Mouse (Mus musculus) neural tube, embryonic 11.5 days (tissue): ENCODE measurements at regions not wholly inside any gene's neighbourhood (a gene's known extent, or its start where the extent isn't known, plus 50 kb on each side); places are given as distances from the start of the nearest gene placed in this dataset.

ENCODE experiments used
- ATAC-seq: fragments of 200-750 bp; cut with Nextera tagmentation; 2 replicates; pipeline ENCODE4 v1.8.0; 2017; ENCODE audit warnings: moderate number of reproducible peaks, mild to moderate bottlenecking, moderate TSS enrichment, moderate library complexity; ENCODE audit not compliant: insufficient read depth, low FRiP score, low TSS enrichment
- DNase-seq: peaks from one replicate; pipeline ENCODE4 v3.0.0-alpha.2; 2015; ENCODE audit warnings: low spot score
- H3K27ac ChIP-seq: fragments of 300-500 bp; sonication (generic); 2 replicates; pipeline ENCODE4 v1.5.1; 2014; ENCODE audit warnings: low read depth, mild to moderate bottlenecking, low read length
- H3K27me3 ChIP-seq: fragments of 300-500 bp; sonication (generic); 2 replicates; pipeline ENCODE4 v1.6.1; 2014; ENCODE audit warnings: mild to moderate bottlenecking, low read length, mixed read lengths; ENCODE audit not compliant: control insufficient read depth, insufficient read depth
- H3K36me3 ChIP-seq: fragments of 300-500 bp; sonication (generic); 2 replicates; pipeline ENCODE4 v1.6.1; 2014; ENCODE audit warnings: mild to moderate bottlenecking, low read length, moderate library complexity, mixed read lengths; ENCODE audit not compliant: control insufficient read depth, insufficient read depth
- H3K4me1 ChIP-seq: fragments of 300-500 bp; sonication (generic); 2 replicates; pipeline ENCODE4 v1.6.1; 2014; ENCODE audit warnings: low read length, mixed read lengths; ENCODE audit not compliant: control insufficient read depth, insufficient read depth
- H3K4me2 ChIP-seq: fragments of 300-500 bp; sonication (generic); 2 replicates; pipeline ENCODE4 v1.6.1; 2014; ENCODE audit warnings: low read depth, mild to moderate bottlenecking, moderate library complexity
- H3K4me3 ChIP-seq: fragments of 300-500 bp; sonication (generic); 2 replicates; pipeline ENCODE4 v1.5.1; 2014; ENCODE audit warnings: low read depth, low read length
- H3K9ac ChIP-seq: fragments of 300-500 bp; sonication (generic); 2 replicates; pipeline ENCODE4 v1.6.1; 2014; ENCODE audit warnings: mild to moderate bottlenecking, low read length
- H3K9me3 ChIP-seq: fragments of 300-500 bp; sonication (generic); 2 replicates; pipeline ENCODE4 v1.6.1; 2016; ENCODE audit warnings: low read length; ENCODE audit not compliant: control insufficient read depth
- WGBS: fragments of 180-500 bp; shearing (Covaris S2); extraction: QIAGEN DNeasy Blood & Tissue Kit; methylation state at CpG from one replicate; pipeline ENCODE4 v1.1.7; 2014; 5-methylcytosine and 5-hydroxymethylcytosine counted together

DNA sequence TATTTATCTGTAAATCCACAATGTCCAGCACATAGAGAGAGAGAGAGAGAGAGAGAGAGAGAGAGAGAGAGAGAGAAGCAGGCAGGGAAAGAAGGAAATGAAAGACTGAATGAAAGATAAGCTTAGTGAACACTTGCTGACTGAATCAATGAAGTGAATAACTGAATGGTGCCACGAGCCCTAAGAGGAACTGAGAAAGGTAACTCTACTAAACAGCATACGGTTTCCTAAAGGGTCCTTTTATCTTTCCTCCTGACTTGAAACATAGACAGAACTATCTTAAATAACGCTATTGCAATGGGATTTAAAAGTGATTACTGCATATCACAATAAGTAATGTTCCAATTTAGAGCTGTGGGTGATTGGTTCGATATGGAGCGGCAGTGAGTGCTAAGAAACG lies 121.0 kb downstream of the Rbm26 start:
- ATAC-seq (no peak), DNase-seq (no peak)
- Histone ChIP-seq H3K9ac (no peak overlapping the region), H3K4me3 (no peak overlapping the region), H3K36me3 (no peaks in the 10 kb centered on the region), H3K27ac (no peak overlapping the region), H3K4me1 (no peaks in the 10 kb centered on the region), H3K4me2 (no peak overlapping the region), H3K27me3 (no peaks in the 10 kb centered on the region), H3K9me3 (no peaks in the 10 kb centered on the region)
- WGBS: 87% methylated on average over 6 of the region's 6 CpGs

DNA sequence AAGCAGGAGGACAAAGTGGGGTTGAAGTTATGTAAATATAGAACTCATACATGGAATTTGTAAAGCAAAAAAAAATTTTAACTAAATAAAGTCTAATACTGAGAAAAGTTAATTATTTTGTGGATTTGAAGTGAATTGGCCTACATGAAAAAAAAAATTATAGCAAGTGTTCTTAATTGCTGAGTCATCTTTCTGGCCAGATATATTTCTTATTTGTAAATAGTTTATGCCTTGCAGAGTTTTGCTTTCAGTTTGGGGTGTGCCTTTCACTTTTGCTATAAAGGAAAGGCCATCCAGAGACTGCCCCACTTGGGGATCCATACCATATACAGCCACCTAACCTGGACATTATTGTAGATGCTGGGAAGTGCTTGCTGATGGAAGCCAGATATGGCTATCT lies 138.3 kb downstream of the Rbm26 start:
- no peaks in the 10 kb centered on the region for H3K36me3 ChIP-seq
- H3K4me3 ChIP-seq: no peak overlapping the region
- no peaks in the 10 kb centered on the region for H3K9me3 ChIP-seq
- H3K4me1 ChIP-seq: no peaks in the 10 kb centered on the region
- H3K27ac ChIP-seq: no peak overlapping the region
- H3K27me3 ChIP-seq: no peaks in the 10 kb centered on the region
- H3K9ac ChIP-seq: no peak overlapping the region
- ATAC-seq (no peak), DNase-seq (no peak)
- no peak overlapping the region for H3K4me2 ChIP-seq

DNA sequence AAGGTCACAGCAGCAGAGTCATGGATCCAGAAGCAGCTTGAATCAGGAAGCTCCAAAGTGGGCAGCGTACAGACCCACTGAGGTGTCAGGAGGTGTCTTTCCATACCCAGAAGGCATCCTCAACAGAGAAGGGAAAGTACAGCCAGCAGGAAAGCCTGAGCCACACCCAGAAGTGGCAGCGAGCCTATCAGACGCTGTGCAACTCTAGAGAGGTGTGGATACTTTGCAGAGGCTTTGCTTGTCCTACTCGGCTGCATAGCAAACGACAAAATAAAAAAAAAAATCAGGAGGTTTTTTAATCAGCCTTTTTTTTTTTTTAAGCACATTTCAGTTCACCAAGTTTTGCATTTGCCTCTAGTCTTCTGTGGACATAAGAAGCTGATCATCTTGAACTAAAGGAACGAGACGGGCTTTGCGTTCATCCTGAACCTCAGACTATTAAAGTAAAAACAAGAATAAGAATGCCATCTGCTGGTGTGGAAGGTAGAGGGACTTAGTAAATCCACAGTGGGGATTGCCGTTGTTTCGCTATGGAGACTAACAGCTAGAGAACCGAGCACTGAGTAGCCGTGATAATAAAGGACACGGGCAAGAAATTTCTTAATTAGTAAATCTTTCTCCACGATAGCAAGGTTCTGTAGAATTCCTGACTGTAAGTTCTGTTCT lies 142.3 kb downstream of the Rbm26 start:
- H3K4me3 ChIP-seq: no peak overlapping the region
- no peaks in the 10 kb centered on the region for H3K9me3 ChIP-seq
- no peak overlapping the region for H3K9ac ChIP-seq
- DNase-seq (no peak), ATAC-seq (no peak)
- no peaks in the 10 kb centered on the region for H3K36me3 ChIP-seq
- no peaks in the 10 kb centered on the region for H3K27me3 ChIP-seq
- WGBS: 47% methylated on average over 14 of the region's 14 CpGs
- H3K27ac ChIP-seq: no peak overlapping the region
- no peak overlapping the region for H3K4me2 ChIP-seq
- H3K4me1 ChIP-seq: no peaks in the 10 kb centered on the region

DNA sequence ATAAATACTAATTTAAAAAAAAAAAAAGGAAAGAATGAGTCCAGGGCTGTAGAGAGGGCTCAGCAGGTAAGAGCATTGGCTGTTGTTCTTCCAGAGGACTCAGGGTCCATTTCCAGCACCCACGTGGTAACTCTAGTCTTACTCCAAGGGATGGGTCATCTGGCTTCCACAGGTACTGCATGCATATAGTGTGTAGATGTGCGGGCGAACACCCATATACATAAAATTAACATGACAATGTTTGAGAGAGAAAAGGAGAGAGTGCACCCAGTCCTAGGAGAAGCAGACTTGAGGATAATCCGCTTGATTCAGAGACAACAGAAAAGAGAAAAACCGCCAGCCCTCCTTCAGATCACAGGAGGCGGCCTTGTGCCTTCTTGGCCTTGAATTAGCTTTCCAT lies 157.2 kb downstream of the Rbm26 start:
- Histone ChIP-seq H3K4me3 (no peak overlapping the region), H3K27ac (no peak overlapping the region), H3K4me1 (no peaks in the 10 kb centered on the region), H3K9ac (no peak overlapping the region), H3K27me3 (no peaks in the 10 kb centered on the region), H3K36me3 (no peaks in the 10 kb centered on the region), H3K4me2 (no peak overlapping the region), H3K9me3 (no peaks in the 10 kb centered on the region)
- ATAC-seq (no peak), DNase-seq (no peak)
- 71% methylated on average over 6 of the region's 6 CpGs for WGBS

DNA sequence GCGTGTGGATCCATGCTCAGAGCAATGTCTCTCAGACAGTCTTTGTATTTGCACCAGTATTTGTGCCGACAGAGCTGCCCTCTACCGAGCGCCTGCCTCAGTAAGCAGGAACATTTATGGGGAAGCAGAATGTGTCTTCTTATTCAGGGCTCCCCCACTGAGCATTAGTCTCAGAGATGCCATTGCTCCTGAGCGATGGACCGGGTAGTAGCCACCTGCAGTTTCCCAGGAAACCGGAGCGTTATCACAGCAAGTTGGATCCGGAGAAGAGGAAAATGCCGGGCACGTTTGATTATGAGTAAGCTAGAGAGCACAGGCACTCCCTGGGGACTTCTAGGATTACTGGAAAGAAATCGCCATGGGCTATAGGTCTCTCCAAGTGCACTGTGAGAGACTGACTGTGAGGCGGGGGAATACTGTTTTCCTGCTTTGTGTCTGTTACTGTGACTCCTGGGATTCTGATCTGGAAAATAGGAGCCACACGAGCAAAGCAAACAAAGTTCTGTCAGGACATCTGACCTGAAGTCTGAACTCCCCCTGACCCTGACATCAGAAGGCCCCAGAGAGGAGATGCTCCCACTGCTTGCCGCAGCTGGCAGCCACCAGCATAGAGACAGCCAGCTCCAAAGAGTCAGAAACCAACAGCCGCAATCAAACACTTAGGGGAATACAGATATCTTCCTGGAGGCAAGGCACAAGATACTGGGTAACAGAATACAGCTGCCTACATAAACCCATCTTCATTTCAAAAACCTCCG lies 160.9 kb downstream of the Rbm26 start:
- Histone ChIP-seq H3K4me2 (no peak overlapping the region), H3K4me1 (no peaks in the 10 kb centered on the region), H3K27me3 (no peaks in the 10 kb centered on the region), H3K27ac (no peak overlapping the region), H3K4me3 (no peak overlapping the region), H3K9ac (no peak overlapping the region), H3K36me3 (no peaks in the 10 kb centered on the region), H3K9me3 (no peaks in the 10 kb centered on the region)
- peak; percentile 59 for DNase-seq
- ATAC-seq: peak; percentile 46; the same call in 1 of the 2 replicates
- 30% methylated on average over 17 of the region's 17 CpGs for WGBS

DNA sequence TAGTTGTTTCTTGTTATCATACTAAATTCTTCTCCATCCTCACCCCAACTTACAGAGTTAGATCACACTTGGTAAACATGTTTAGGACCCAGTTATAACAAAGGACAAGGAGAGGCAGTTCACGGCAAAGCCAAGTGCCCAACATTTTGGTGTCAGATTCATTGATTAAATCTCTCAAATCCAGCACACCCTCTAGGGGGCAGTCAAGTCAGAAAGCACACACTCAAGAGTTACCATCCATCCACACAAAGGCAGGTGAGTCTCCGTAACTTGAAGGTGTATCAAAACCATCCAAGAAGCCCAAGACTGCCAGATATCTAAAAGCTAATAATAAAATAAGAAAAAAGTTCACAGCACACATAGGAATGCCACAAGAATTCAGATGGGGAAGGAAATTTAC lies 161.8 kb downstream of the Rbm26 start:
- 89% methylated on average over 2 of the region's 2 CpGs for WGBS
- no peak overlapping the region for H3K27ac ChIP-seq
- H3K9ac ChIP-seq: no peak overlapping the region
- no peaks in the 10 kb centered on the region for H3K36me3 ChIP-seq
- no peak overlapping the region for H3K4me3 ChIP-seq
- no peak for DNase-seq
- no peak overlapping the region for H3K4me2 ChIP-seq
- ATAC-seq: no peak
- H3K4me1 ChIP-seq: no peaks in the 10 kb centered on the region
- no peaks in the 10 kb centered on the region for H3K9me3 ChIP-seq
- no peaks in the 10 kb centered on the region for H3K27me3 ChIP-seq

DNA sequence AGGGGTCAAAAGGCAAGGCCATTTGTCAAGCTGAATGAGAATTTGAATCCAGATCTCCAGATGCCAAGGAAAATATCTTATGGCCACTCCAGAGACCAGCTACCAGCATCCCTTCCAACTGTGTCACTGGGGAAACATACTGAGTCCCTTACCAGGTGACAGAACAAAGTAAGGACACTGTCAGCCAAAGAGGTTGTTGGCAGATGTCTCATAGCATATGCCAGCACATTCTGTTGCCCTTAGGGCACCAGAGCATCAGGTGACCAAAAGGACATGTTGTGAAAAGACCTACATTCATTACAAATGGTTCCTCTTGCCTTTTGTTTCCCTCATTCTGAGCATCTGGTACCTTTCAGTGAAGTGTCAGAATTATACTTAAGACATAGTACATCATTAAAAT lies 166.4 kb downstream of the Rbm26 start:
- DNase-seq: no peak
- no peak overlapping the region for H3K27ac ChIP-seq
- no peaks in the 10 kb centered on the region for H3K27me3 ChIP-seq
- H3K9ac ChIP-seq: no peak overlapping the region
- H3K4me3 ChIP-seq: no peak overlapping the region
- no peak for ATAC-seq
- no peak overlapping the region for H3K4me2 ChIP-seq
- no peaks in the 10 kb centered on the region for H3K9me3 ChIP-seq
- no peaks in the 10 kb centered on the region for H3K4me1 ChIP-seq
- no peaks in the 10 kb centered on the region for H3K36me3 ChIP-seq

DNA sequence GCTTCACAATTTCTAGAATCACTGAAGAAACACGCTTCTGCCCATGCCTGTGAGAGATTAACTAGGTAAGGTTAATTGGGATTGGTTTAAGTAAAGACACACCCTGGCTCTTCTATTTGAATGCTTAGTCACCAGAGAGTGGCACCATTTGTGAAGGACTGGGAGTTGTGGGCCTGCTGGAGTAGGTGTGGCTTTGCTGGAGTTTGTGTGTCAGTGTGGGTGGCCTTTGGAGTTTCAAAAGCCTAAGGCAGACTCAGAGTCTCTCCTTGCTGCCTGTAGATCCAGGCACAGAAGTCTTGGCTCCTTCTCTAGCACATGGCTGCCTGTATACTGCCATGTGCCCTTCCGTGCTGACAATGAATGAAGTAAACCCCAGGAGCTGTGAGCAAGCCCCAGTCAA lies 168.8 kb downstream of the Rbm26 start:
- WGBS: 92% methylated on average over 2 of the region's 2 CpGs
- Histone ChIP-seq H3K4me1 (no peaks in the 10 kb centered on the region), H3K27ac (no peak overlapping the region), H3K9me3 (no peaks in the 10 kb centered on the region), H3K9ac (no peak overlapping the region), H3K4me2 (no peak overlapping the region), H3K36me3 (no peaks in the 10 kb centered on the region), H3K27me3 (no peaks in the 10 kb centered on the region), H3K4me3 (no peak overlapping the region)
- ATAC-seq (no peak), DNase-seq (no peak)

DNA sequence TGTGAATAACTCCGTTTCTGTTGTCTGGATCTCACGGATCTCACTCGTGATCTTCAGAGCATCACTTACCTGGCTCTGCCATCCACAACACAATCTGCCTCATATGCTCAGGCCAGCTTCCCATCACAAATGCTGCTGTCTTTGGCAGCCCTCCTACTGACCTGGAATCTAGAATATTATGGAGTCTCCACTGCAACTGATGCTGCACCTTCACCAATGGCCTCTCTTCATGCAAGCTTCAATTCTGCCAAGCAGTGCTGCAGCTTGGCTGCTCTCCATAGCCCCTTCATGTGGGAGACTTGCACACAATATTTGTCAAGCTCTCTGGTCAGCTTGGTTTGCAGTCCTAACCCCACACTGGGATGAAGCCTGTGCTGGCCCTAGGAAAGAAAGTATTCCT lies 183.1 kb downstream of the Rbm26 start:
- ATAC-seq: no peak
- Histone ChIP-seq H3K4me2 (no peak overlapping the region), H3K4me1 (no peaks in the 10 kb centered on the region), H3K27ac (no peak overlapping the region), H3K27me3 (no peaks in the 10 kb centered on the region), H3K4me3 (no peak overlapping the region), H3K36me3 (no peaks in the 10 kb centered on the region), H3K9me3 (no peaks in the 10 kb centered on the region), H3K9ac (no peak overlapping the region)
- WGBS: 95% methylated on average over 3 of the region's 3 CpGs
- DNase-seq: no peak
